Mouse (Mus musculus) naive thymus-derived CD4-positive, alpha-beta T cell, adult 2 months (primary cell): ENCODE results near the gene Slc44a5.
"Not testable (repeated sequence)": the region's sequence is repeated elsewhere in the genome, so short reads cannot be mapped to it uniquely, and the experiment has no call there.

ENCODE experiments used
- DNase-seq: peaks from one replicate; pipeline ENCODE4 v3.0.0-alpha.2; 2011; ENCODE audit warnings: low read depth

The Slc44a5 gene

DNA sequence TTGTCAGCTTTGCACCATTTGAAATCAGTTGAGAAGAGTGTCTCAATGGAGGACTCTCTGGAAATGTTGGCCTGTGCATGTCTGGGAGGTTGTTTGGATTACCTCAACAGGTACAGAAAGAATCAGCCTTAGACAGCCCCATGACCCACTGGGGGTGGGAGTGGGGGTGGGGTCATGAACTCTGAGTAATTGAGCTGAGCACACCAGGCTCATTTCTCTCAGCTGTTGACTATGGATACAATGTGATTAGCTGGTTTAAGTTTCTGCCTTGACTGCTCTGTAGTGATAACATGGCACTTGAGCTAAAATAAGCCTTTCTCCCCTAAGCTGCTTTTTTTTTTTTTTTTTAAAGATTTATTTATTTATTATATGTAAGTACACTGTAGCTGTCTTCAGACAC lies 242.5 kb downstream of the Slc44a5 start:
- DNase-seq, result no peak

DNA sequence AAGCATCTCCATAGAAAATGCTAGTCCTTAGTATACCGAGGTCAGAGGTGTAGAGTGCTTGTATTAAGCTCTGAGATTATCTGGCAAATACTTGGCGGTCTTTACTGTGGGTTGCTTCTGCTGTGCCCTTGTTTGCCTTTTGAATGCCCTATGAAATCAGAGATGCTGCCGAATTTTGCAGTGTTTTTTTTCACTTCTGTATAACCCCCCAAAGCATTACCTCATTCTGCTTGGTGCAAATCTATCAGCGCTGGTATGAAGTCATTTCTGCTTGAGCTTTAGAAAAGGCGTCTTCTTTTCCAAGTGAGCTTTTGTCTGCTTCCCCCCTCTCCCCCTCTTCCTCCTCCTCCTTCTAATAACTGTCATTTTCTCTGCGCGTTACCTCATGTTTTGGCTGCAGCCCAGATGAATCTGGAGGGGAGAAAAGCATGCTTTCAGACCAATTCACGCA lies 248.9 kb downstream of the Slc44a5 start:
- no peak for DNase-seq

DNA sequence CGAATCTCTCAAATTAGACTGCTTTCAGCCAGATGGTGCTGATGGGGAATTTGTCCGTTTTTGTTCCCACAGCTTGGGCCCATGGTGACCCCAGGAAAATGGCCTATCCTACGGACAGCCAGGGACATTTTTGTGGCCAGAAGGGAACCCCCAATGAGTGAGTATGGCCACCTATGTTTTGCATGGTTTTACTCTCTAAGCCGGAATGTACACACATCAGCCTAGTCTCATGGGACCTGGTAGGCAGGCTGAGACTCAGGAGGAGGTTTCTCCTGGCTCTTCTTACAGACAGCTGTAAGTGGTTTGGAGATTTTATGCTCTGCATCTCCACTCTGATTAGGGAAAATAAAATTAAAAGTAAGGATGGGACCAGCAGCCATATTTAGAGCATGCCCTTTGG lies 249.5 kb downstream of the Slc44a5 start:
- no peak for DNase-seq

DNA sequence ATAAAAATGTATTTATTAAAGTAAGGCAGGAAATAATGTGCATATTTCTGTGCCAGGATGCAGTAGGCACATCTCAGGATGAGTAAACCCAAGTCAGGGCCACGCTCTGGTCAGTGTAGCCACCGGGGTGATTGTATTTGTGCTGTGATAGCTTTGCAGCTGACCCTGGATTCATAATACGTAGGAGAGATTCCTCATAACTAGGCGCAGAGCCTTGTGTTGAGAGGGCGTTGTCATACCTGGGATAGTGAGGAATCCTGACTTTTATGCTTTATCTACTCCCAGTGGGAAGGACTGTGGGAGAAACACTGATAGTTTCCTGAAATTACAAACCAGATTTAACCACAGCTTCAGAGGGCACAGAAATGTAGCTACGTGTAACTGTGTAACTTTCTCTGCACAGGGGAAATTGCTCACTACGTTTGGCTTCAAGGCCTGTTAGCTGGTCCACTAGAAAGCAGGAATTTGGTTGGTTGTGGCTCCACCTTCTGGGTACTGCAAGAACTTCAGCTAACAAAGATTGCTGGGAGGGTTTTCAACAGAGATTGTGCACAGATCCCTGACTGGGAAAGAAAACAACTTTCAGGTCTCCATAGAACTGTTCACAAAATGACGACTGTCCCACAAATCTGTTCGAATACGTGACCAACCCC lies 253.0 kb downstream of the Slc44a5 start:
- DNase-seq, result peak; percentile 32

DNA sequence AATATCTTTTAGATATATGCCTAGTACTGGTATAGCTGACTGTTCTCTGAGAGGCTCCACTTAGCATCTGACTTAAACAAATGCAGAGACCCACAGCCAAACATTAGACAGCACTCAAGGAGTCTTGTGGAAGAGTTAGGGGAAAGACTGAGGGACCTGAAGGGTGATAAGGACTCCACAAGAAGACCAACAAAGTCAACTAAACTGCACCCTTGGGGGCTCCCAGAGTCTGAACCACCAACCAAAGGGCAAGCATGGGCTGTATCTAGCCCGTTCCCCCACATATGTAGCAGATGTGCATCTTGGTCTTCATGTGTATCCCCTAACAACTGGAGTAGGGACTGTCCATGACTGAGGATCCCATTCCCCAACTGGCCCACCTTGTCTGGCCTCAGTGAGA lies 271.7 kb downstream of the Slc44a5 start:
- DNase-seq, result no peak

DNA sequence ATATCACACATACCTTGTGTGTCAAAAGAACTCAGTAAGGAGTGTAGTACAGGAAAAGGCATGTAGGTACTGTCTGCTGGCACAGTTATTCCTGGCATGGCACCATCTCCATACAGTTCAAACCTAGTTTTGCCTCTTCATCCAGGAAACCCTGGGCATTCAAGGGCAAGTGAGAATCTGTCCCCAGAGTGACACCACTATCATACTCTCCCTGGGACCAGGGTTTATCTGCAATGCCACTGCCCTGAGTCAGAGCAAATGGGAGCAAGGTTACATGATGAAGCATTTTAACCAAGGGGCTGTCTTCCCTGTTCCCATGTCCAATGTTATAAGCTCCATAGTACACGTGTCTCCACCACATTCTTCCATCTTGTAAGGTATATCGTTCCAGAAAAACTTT lies 278.2 kb downstream of the Slc44a5 start:
- DNase-seq, result no peak

DNA sequence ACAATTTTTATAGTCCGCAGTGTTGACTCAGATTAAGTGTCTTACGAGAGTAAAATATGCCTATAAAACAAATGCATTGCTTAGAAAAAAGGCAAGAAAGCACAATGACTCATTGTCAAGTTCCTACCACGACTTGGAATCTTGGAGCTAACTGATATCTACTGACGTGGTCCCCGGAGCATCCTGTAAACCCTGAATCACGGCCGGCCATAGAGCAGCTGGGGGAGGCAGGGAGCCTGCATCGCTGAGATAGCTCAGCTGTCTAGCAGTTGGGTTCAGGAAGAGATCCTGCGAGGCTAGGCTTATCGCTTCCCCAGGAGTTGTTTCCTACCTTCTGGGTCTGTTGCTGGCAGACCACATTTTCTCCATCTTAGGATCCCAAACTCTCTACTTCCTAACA lies 279.0 kb downstream of the Slc44a5 start:
- no peak for DNase-seq

DNA sequence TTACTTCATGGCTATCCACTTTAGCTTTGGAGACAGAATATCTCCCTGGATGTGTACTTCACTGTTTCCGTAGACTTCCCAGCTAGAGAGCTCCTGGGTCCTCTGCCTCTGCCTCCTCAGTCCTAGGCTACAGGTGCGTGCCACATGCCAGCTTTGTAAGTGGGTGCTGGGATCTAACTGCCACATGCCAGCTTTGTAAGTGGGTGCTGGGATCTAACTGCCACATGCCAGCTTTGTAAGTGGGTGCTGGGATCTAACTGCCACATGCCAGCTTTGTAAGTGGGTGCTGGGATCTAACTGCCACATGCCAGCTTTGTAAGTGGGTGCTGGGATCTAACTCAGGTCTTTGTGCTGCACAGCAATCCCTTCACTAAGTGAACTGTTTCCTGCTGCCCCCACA lies 281.0 kb downstream of the Slc44a5 start:
- not testable (repeated sequence) for DNase-seq

DNA sequence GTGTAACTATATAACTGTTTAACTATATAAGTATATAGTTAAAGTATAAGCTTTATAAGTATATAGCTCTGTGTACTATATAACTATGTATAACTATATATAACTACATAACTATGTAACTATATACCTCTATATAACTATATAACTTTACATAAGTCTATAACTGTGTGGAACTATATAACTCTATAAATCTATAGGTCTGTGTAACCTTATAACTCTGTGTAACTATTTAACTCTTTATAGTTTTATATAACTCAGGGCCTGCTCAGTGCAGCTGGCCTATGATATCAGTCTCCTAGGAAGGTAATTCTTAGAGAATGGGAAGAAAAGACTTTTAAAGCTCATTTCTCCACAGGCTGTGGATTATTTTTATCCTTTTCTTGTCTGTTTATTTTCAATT lies 284.1 kb downstream of the Slc44a5 start:
- DNase-seq, result no peak

DNA sequence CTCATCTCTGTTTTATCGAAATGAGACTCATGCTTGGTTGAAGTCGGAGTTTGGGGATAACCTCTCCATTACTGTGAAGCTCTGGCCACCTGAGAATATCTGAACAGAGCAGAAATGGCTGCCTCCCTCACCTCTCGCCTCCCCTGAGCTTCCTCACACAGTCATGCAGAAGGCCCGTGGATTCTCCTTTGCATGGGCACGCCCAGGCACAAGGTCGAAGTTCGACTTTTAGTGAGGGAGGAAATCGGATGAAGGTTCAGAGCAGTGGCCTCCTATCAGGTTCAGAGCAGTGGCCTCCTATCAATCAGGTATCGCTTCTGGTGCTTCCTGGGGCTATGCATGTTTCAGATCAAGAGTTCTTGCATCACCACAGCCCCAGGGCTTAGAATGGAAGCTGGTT lies 295.1 kb downstream of the Slc44a5 start:
- DNase-seq, result no peak

DNA sequence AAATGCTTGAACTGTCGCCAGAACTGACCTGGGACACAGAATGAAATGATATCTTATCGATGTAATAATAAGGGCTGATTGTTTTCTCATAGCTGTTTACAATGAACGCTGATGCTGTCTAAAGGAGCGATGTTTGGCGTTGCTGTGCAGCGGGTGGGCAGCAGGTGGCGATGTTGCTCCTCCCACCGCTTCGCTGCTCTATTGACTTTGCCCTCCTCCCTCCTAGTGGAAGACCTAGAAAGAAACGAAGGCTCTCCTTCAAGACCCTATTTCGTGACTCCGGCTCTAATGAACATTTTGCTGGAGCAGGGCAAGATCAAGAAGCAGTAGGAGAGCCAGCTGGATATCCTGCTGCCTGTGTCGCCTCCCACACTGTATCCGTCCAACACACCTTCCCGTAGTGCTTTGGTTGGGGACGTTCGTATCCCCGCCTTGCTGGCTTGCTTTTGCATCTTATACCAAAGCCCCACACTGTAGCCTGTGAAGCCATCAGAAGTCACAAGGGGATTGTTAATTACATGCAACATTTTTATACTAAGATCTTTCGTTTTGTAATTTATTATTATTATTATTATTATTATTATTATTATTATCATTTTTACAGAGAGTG lies 296.6 kb downstream of the Slc44a5 start:
- DNase-seq, result peak; percentile 41

DNA sequence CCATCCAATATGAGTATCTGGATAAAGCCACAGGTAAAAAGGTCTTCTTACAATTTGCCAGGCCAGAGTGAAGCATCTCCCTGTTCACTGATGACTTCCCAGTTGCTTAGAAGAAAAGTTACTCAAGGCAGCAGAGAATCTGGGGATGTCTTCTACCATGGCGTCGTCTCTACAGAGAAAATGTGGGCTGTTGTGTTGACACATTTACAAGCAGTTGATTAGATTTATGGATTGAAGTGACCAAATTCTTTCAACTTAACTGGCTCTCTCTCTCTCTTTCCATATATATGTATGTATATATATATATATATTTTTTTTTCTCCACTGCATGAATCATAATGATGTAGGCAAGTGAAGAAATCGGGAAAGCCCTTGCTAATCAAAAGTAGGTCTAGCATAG lies 301.4 kb downstream of the Slc44a5 start:
- DNase-seq, result no peak

DNA sequence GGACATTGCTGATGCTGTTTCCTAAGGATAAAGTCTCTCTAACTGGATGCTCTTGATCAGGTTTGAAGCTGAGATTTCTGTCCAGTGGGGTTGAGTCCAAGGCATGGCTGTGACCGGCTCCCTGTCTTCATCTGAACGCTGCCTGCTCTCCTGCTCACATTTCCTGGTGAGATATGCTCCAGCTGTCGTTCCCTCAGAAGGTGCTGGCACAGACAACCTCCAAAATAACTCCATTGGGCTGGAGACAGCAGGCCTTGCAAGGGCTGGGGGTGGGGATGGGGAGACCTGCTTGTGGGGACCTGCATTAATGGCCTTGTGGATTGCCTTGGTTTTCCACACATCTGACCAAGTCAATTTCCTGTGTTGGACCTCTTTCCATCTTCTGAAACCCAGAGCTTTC lies 311.0 kb downstream of the Slc44a5 start:
- DNase-seq, result no peak

DNA sequence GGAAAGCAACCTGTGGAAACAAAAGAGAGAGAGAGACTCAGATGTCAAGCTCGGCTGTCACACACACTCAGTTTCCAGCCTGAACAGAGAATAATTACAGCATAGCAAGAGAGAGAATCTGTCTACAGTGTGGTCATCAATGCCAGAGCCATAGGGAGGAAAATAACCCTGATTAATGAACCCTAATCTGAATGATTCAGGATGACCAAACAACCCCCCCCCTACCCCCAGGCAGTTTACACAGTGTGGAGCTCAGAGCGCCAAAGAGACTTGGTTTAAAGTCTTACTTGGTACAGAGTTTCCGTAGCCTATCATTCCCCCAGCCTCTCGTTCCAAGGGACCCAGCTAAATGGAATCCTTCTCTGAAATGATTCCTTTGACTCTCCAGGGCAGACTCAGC lies 312.1 kb downstream of the Slc44a5 start:
- no peak for DNase-seq

DNA sequence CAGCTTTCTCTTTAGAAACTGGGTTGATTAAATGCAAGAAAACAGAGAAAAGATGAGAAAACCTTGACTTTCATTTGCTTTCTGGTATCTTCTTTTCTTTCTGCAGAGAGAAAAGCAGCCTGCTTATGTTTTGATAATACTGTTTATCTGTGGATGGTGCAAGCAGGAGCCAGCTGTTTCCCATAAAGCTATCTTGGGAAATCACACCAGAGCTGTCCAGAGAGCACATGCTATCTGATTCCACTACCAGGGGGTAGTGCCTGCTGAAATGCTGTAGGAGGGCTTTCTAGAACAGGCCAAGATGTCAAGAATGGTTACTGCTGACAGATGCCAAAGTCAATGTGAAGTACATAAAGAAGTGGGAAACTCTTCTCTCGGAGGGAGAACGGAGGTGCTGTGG lies 314.0 kb downstream of the Slc44a5 start:
- DNase-seq, result no peak

DNA sequence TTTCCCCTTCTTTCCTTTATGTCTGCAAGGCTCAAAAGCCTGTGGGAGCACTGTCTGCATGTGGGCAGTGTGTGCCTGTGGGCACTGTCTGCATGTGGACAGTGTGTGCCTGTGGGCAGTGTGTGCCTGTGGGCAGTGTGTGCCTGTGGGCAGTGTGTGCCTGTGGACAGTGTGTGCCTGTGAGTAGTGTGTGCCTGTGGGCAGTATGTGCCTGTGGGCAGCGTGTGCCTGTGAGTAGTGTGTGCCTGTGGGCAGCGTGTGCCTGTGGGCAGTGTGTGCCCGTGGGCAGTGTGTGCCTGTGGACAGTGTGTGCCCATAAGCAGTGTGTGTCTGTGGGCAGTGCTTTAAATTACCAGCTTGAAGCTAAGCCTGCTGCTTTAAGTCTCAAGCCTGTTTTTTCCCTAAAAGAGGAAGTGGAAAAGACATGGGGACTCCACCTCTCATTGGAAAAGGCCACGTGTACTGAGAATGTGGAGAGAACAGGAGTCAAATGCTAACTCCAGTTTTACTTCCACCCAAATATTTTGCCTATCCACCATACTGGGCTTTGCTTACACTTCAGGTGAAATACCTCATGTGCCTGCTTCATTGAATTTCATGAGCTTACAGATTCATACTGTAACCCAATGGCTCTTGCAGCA lies 315.3 kb downstream of the Slc44a5 start:
- no peak for DNase-seq

DNA sequence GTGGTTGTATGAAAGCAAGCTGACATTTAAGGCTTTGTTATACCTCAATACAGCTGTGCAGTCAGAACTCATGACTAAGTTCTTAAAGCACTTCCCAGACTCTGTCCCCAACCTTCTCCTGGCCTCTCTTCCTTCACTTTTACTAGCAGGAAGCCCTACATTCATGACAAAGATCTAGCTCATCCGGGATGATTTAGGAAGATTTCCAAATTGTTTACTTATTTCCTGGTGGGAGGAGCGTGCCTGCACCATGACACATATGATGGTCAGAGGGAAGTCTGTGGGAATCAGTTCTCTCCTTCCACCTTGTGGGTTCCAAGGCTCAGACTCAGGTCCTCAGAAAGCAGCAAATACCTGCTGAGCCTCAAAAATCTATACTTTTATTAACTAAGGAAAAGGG lies 317.1 kb downstream of the Slc44a5 start:
- no peak for DNase-seq

DNA sequence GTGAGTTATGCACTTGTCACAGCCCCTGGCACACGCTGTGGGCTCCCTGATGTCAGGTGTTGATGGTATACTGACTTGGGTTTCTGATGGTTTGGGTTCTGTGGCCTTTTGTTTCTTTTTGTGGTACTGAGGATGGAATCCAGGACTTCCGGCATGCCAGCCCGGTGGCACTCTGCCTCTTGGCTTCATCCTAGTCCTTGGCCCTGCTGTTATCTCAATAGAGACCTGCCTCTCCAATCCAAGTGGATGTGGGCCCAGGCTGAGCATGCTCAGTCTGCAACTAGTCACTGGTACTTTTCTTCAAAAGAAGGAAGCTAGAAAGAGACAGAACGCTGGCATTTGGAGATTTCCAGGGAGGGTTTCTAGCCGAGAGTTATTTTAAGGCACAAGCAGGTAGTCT lies 318.9 kb downstream of the Slc44a5 start:
- DNase-seq, result no peak

DNA sequence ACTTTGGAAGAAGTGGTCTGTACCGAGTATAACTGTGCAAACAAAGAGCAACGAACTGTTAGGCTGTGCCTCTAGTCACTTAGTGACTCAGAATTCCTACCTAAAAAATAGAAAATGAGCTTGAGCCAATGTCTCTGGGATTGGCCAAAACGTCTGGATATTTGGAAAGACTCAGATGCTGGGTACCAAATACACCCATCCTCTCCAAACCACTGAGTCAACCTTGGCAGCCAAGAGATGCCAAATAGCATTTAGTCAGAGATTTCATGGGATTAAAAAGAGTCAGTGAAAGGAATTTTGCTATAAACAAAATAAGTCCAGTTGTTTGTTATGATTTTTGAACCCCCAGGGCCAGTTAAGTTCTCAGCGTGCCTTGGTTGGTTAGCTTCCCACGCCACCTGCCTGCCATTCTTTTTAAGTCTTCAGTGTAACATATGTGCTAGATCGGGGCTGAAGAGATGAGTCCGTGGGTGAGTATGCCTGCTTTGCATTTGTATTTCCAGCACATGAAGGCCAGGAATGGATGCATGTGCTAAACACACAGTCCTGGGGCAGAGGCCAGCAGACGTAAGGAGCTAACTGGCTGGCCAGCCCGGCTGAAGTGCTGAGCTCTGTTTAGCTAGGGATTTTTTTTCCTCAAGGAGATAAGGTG lies 320.7 kb downstream of the Slc44a5 start:
- no peak for DNase-seq

DNA sequence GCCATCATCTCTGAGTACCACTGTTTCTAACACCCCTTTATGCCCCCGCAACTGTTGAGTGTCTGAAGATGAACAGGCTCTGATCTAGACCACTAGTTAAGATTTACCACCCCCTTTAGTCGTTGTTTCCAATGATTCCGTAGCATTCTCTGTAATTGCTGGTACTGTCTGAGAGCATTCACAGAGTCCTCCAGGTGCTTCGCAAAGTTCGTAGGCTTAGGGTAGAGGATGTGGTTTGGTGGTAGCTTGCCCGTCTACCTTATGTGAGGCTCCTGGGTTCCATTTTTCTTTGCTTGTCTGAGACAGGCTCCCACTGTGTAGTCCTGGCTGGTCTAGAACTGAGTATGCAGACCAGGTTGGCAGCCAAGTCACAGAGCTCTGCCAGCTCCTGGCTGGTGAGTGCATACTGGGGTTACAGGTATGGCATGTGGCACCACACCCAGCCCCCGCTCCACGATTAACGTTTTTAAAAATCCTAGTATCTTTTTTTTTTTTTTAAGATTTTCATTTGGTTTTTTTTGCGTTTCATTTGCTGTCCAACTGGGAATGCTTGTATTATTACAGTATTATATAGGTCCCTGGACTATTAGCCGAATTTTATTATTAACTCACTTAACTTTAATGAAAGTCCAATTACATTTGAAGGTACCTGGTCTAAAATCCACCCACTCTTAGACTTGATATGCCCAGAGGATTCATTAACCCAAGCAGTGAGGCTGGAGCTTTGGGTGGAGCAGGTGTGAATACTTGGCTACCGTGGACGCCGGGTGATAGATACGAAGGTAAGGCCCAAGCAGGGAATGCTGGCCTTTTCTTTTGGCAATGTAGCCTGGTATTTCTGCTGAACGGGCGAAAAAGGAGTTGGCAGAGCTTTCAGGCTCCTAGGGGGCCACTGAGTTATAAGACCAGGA lies 321.9 kb downstream of the Slc44a5 start:
- no peak for DNase-seq

DNA sequence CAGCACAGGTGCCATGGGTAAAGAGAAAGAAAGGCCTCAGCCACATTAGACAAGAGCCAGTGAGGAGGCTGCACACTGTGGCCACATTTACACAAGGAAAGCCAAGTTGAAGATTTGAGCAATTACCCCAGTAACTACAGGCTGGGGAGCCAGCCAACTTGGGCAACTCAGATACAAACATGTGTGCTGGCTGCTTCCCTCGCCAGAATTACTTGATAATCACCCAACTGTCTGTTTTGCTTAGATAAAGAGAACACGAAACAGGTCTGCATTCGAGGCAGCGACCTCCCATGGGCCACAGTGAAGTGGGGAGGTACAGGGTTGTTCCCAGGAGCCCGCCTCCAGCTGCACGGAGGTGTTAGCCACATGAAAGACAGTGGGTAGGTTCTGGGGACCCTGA lies 324.3 kb downstream of the Slc44a5 start:
- DNase-seq, result no peak

DNA sequence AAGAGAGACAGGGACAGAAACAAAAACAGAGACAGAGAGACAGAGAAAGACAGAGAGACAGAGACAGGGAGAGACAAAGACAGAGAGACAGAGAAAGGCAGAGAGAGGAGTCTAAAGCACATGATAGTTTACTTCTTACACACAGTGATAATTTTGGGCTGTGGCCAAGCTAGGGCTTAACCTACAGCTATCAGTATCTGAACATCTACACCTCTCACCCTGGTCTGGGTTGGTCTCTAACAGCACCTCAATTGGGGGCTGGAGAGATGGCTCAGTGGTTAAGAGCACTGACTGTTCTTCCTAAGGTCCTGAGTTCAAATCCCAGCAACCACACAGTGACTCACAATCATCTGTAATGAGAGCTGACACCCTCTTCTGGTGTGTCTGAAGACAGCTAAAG lies 325.3 kb downstream of the Slc44a5 start:
- no peak for DNase-seq
